Mouse (Mus musculus) cortical plate, adult 2 months (tissue): ENCODE measurements around the gene Olfr818.

Experiments
- CTCF ChIP-seq: fragments of 200-500 bp; IDR thresholded peaks from 2 replicates; pipeline ENCODE4 v1.5.1; 2011; ENCODE audit warnings: mild to moderate bottlenecking, control low read depth, low read length; ENCODE audit not compliant: insufficient read depth; ENCODE audit errors: extremely low read depth
- POLR2A ChIP-seq: fragments of 200-500 bp; IDR thresholded peaks from 2 replicates; pipeline ENCODE4 v1.6.1; 2011; ENCODE audit warnings: mild to moderate bottlenecking, low read length, control low read depth; ENCODE audit not compliant: insufficient read depth; ENCODE audit errors: extremely low read depth

DNA sequence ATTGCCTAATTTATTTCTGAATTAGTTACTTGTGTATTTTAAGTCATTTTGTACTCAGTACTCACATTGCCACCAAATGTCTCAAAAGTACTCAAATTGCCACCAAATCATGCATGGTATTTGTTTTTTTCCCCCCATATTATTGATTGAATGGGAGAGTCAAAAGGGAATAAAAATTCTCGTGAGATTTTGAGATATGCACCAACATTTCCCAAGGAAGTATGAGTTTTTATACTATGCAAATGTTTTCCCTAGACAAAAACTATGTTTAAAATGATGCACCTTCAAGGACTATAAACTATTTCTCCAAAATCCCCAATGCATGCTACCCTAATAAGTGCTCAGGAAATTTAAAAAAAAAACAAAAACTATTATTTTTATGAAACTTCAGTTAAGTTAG is 33.4 kb downstream of the Olfr818 start, which contains the start of gene Olfr816:
- no peak for TF ChIP-seq CTCF
- no peak for TF ChIP-seq POLR2A
